Mouse (Mus musculus): Measurements from ENCODE around the gene Dpp6. TPM values are rescaled to one million over a fixed set of nuclear protein-coding genes. Genes with fewer than 3 reads are reported as not detected.

Dpp6 gene
- polyA plus RNA-seq, 1 experiment: 0.01 TPM

GRCm38 (mm10) chr5:27687311-27687710, 870.3 kb downstream of the Dpp6 start:
- Histone ChIP-seq H3K36me3 (ENCODE audit: control insufficient read depth, insufficient read depth) (no peaks in the 10 kb centered on the region), H3ac (ENCODE audit: control insufficient read depth, insufficient read length, low read depth) (no peak overlapping the region), H3K79me3 (ENCODE audit: low read depth) (no peaks in the 10 kb centered on the region), H3K4me3 (ENCODE audit: insufficient read depth, poor library complexity, severe bottlenecking) (no peak overlapping the region), H3K27me3 (ENCODE audit: control insufficient read depth, insufficient read depth, insufficient read length) (no peaks in the 10 kb centered on the region), H3K79me2 (ENCODE audit: control insufficient read depth, insufficient read depth) (no peaks in the 10 kb centered on the region)
- no peak for TF ChIP-seq CEBPB (IDR thresholded peaks at IDR 0.05; ENCODE audit: low read depth)
- TF ChIP-seq CTCF (IDR thresholded peaks at IDR 0.05; ENCODE audit: control insufficient read depth, insufficient read depth, insufficient read length): no peak
- TF ChIP-seq FOSL1 (IDR thresholded peaks at IDR 0.05; ENCODE audit: insufficient read depth, low read length, poor library complexity, severe bottlenecking): no peak
- TF ChIP-seq MYOD1 (IDR thresholded peaks at IDR 0.05; ENCODE audit: control insufficient read depth, insufficient read length, low read depth): no peak
- no peak for TF ChIP-seq MAX (IDR thresholded peaks at IDR 0.05)
- TF ChIP-seq USF1 (IDR thresholded peaks at IDR 0.05; ENCODE audit: low read depth): no peak
- no peak for TF ChIP-seq MYOG (IDR thresholded peaks at IDR 0.05; ENCODE audit: control insufficient read depth, extremely low read depth, insufficient read length)

GRCm38 (mm10) chr5:27702482-27702881, 885.5 kb downstream of the Dpp6 start:
- Histone ChIP-seq H3K4me3 (ENCODE audit: insufficient read depth, poor library complexity, severe bottlenecking) (no peak overlapping the region), H3K27me3 (ENCODE audit: control insufficient read depth, insufficient read depth, insufficient read length) (peaks cover 3% of the 10 kb centered on the region), H3K36me3 (ENCODE audit: control insufficient read depth, insufficient read depth) (no peaks in the 10 kb centered on the region), H3ac (ENCODE audit: control insufficient read depth, insufficient read length, low read depth) (no peak overlapping the region), H3K79me3 (ENCODE audit: low read depth) (no peaks in the 10 kb centered on the region), H3K79me2 (ENCODE audit: control insufficient read depth, insufficient read depth) (no peaks in the 10 kb centered on the region)
- no peak for TF ChIP-seq FOSL1 (IDR thresholded peaks at IDR 0.05; ENCODE audit: insufficient read depth, low read length, poor library complexity, severe bottlenecking)
- TF ChIP-seq CTCF (IDR thresholded peaks at IDR 0.05; ENCODE audit: control insufficient read depth, insufficient read depth, insufficient read length): no peak
- TF ChIP-seq USF1 (IDR thresholded peaks at IDR 0.05; ENCODE audit: low read depth): no peak
- TF ChIP-seq MYOG (IDR thresholded peaks at IDR 0.05; ENCODE audit: control insufficient read depth, extremely low read depth, insufficient read length): no peak
- TF ChIP-seq MAX (IDR thresholded peaks at IDR 0.05): no peak
- no peak for TF ChIP-seq CEBPB (IDR thresholded peaks at IDR 0.05; ENCODE audit: low read depth)
- TF ChIP-seq MYOD1 (IDR thresholded peaks at IDR 0.05; ENCODE audit: control insufficient read depth, insufficient read length, low read depth): no peak

- Histone ChIP-seq H3K36me3 (ENCODE audit: control insufficient read depth, insufficient read depth) (no peaks in the 10 kb centered on the region), H3K79me2 (ENCODE audit: control insufficient read depth, insufficient read depth) (no peaks in the 10 kb centered on the region), H3K79me3 (ENCODE audit: low read depth) (no peaks in the 10 kb centered on the region), H3ac (ENCODE audit: control insufficient read depth, insufficient read length, low read depth) (no peak overlapping the region), H3K4me3 (ENCODE audit: insufficient read depth, poor library complexity, severe bottlenecking) (no peak overlapping the region), H3K27me3 (ENCODE audit: control insufficient read depth, insufficient read depth, insufficient read length) (peaks cover 3% of the 10 kb centered on the region)
- no peak for TF ChIP-seq MYOD1 (IDR thresholded peaks at IDR 0.05; ENCODE audit: control insufficient read depth, insufficient read length, low read depth)
Measured at GRCm38 (mm10) chr5:27705020-27705419, 888.0 kb downstream of the Dpp6 start.

- Histone ChIP-seq H3K4me3 (ENCODE audit: insufficient read depth, poor library complexity, severe bottlenecking) (no peak overlapping the region), H3K27me3 (ENCODE audit: control insufficient read depth, insufficient read depth, insufficient read length) (peaks cover 3% of the 10 kb centered on the region)
Measured at GRCm38 (mm10) chr5:27706551-27706950, 889.5 kb downstream of the Dpp6 start.

GRCm38 (mm10) chr5:27707283-27707682, 890.3 kb downstream of the Dpp6 start:
- Histone ChIP-seq H3K36me3 (ENCODE audit: control insufficient read depth, insufficient read depth) (no peaks in the 10 kb centered on the region), H3K79me2 (ENCODE audit: control insufficient read depth, insufficient read depth) (no peaks in the 10 kb centered on the region), H3K79me3 (ENCODE audit: low read depth) (no peaks in the 10 kb centered on the region), H3K27me3 (ENCODE audit: control insufficient read depth, insufficient read depth, insufficient read length) (peaks cover 3% of the 10 kb centered on the region), H3K4me3 (ENCODE audit: insufficient read depth, poor library complexity, severe bottlenecking) (no peak overlapping the region), H3ac (ENCODE audit: control insufficient read depth, insufficient read length, low read depth) (no peak overlapping the region)
- TF ChIP-seq MYOD1 (IDR thresholded peaks at IDR 0.05; ENCODE audit: control insufficient read depth, insufficient read length, low read depth): no peak
- no peak for TF ChIP-seq FOSL1 (IDR thresholded peaks at IDR 0.05; ENCODE audit: insufficient read depth, low read length, poor library complexity, severe bottlenecking)
- no peak for TF ChIP-seq MYOG (IDR thresholded peaks at IDR 0.05; ENCODE audit: control insufficient read depth, extremely low read depth, insufficient read length)
- TF ChIP-seq MAX (IDR thresholded peaks at IDR 0.05): no peak
- no peak for TF ChIP-seq USF1 (IDR thresholded peaks at IDR 0.05; ENCODE audit: low read depth)
- no peak for TF ChIP-seq CEBPB (IDR thresholded peaks at IDR 0.05; ENCODE audit: low read depth)
- TF ChIP-seq CTCF (IDR thresholded peaks at IDR 0.05; ENCODE audit: control insufficient read depth, insufficient read depth, insufficient read length): no peak

More at GRCm38 (mm10) chr5:27706551-27706950, 889.5 kb downstream of the Dpp6 start:
- no peaks in the 10 kb centered on the region for H3K79me2 ChIP-seq (ENCODE audit: control insufficient read depth, insufficient read depth)
- H3K79me3 ChIP-seq (ENCODE audit: low read depth): no peaks in the 10 kb centered on the region
- no peaks in the 10 kb centered on the region for H3K36me3 ChIP-seq (ENCODE audit: control insufficient read depth, insufficient read depth)
- H3ac ChIP-seq (ENCODE audit: control insufficient read depth, insufficient read length, low read depth): no peak overlapping the region
- TF ChIP-seq MYOD1 (IDR thresholded peaks at IDR 0.05; ENCODE audit: control insufficient read depth, insufficient read length, low read depth) (no peak), CTCF (IDR thresholded peaks at IDR 0.05; ENCODE audit: control insufficient read depth, insufficient read depth, insufficient read length) (no peak), FOSL1 (IDR thresholded peaks at IDR 0.05; ENCODE audit: insufficient read depth, low read length, poor library complexity, severe bottlenecking) (no peak)

GRCm38 (mm10) chr5:27708209-27708608, 891.2 kb downstream of the Dpp6 start:
- no peaks in the 10 kb centered on the region for H3K79me3 ChIP-seq (ENCODE audit: low read depth)
- no peaks in the 10 kb centered on the region for H3K27me3 ChIP-seq (ENCODE audit: control insufficient read depth, insufficient read depth, insufficient read length)
- H3K79me2 ChIP-seq (ENCODE audit: control insufficient read depth, insufficient read depth): no peaks in the 10 kb centered on the region
- H3K36me3 ChIP-seq (ENCODE audit: control insufficient read depth, insufficient read depth): no peaks in the 10 kb centered on the region
- no peak overlapping the region for H3ac ChIP-seq (ENCODE audit: control insufficient read depth, insufficient read length, low read depth)
- H3K4me3 ChIP-seq (ENCODE audit: insufficient read depth, poor library complexity, severe bottlenecking): no peak overlapping the region
- TF ChIP-seq CTCF (IDR thresholded peaks at IDR 0.05; ENCODE audit: control insufficient read depth, insufficient read depth, insufficient read length) (no peak), USF1 (IDR thresholded peaks at IDR 0.05; ENCODE audit: low read depth) (no peak), MYOD1 (IDR thresholded peaks at IDR 0.05; ENCODE audit: control insufficient read depth, insufficient read length, low read depth) (no peak), CEBPB (IDR thresholded peaks at IDR 0.05; ENCODE audit: low read depth) (no peak), MAX (IDR thresholded peaks at IDR 0.05) (no peak)

Data from C2C12 (cell line).